Comparison of ENCODE assay signal across 26 mouse cellular contexts in genomic region chrX:11574354-11574753, GRCm38 (mm10).
A peak's percentile ranks its signal among the peaks of the same experiment; 100 is the strongest.
DNase-seq lines count a peak whose midpoint lies in the region; ATAC-seq and TF ChIP-seq lines count a peak whose summit lies in the region.
"Had no signal": no experiment of that assay in that cellular context is flagged by ENCODE, and none has a peak within 500 bp of the region (broad histone marks: within the 10 kb centered on the region; RNA-seq: fewer than 3 reads in every experiment).

No protein-coding gene starts in this region.

- H3K4me2 ChIP-seq in heart, postnatal 0 days (ENCODE audit: low read depth, low read length), result no peak overlapping the region
- no peak overlapping the region for H3K4me2 ChIP-seq in kidney, embryonic 16.5 days (replicated peaks; ENCODE audit: low read depth, low read length)
- H3K4me2 ChIP-seq in kidney, embryonic 14.5 days (replicated peaks; ENCODE audit: low read depth, low read length), result no peak overlapping the region
- H3K4me2 ChIP-seq: forebrain, embryonic 13.5 days; hindbrain, embryonic 13.5 days had no signal

- no peak overlapping the region for H3K9ac ChIP-seq in heart, postnatal 0 days (replicated peaks; ENCODE audit: low read depth, low read length)
- no peak overlapping the region for H3K9ac ChIP-seq in kidney, embryonic 16.5 days (replicated peaks; ENCODE audit: low read length)
- no peak overlapping the region for H3K9ac ChIP-seq in kidney, embryonic 14.5 days (ENCODE audit: low read depth, low read length)
- H3K9ac ChIP-seq: forebrain, embryonic 13.5 days; hindbrain, embryonic 13.5 days had no signal

- no peak for TF ChIP-seq CTCF in heart, postnatal 0 days (IDR thresholded peaks at IDR 0.05; ENCODE audit: low read depth)

- H3K4me3 ChIP-seq in heart, postnatal 0 days (ENCODE audit: low read depth, low read length), result no peak overlapping the region
- no peak overlapping the region for H3K4me3 ChIP-seq in kidney, embryonic 16.5 days (ENCODE audit: low read length)
- no peak overlapping the region for H3K4me3 ChIP-seq in kidney, embryonic 14.5 days (ENCODE audit: low read length)
- H3K4me3 ChIP-seq: forebrain, embryonic 10.5 days; forebrain, embryonic 13.5 days; heart, embryonic 10.5 days; hindbrain, embryonic 10.5 days; hindbrain, embryonic 13.5 days had no signal

- DNase-seq in heart, postnatal 0 days (ENCODE audit: low spot score), result peak; percentile 26
- DNase-seq in heart, postnatal 25 days (ENCODE audit: low spot score), result no peak
- peak; percentile 14 for DNase-seq in kidney, adult 18-20 months
- peak; percentile 16 to 20 for DNase-seq in kidney, postnatal 36 days
- peak; percentile 9 for DNase-seq in ovary, adult 18-20 months (ENCODE audit: low spot score)
- no peak for DNase-seq in ovary, postnatal 14 days (ENCODE audit: low spot score)
- DNase-seq: adrenal gland, postnatal 10 days; adrenal gland, postnatal 36 days; B cell, adult 2 months; cerebellum, adult 18-20 months; cerebellum, adult 9-10 months; cerebellum, postnatal 14 days; gastrocnemius, postnatal 10 days; gastrocnemius, postnatal 36 days had no signal

- H3K27me3 ChIP-seq in heart, postnatal 0 days (ENCODE audit: control insufficient read depth, insufficient read depth, low read length), result 0 out of 2 replicates have a peak, but pooled peaks cover 5% of the 10 kb centered on the region
- H3K27me3 ChIP-seq in kidney, embryonic 16.5 days (ENCODE audit: insufficient read depth, low read length), result peaks cover under 1% of the 10 kb centered on the region; the same call in 1 of the 2 replicates
- H3K27me3 ChIP-seq in kidney, embryonic 14.5 days (ENCODE audit: control insufficient read depth, insufficient read depth, low read length), result no peaks in the 10 kb centered on the region
- H3K27me3 ChIP-seq: CH12.LX; forebrain, embryonic 13.5 days had no signal

- WGBS in heart, postnatal 0 days, result 37% methylated on average over 3 of the region's 3 CpGs
- WGBS in kidney, embryonic 16.5 days, result 53% methylated on average over 3 of the region's 3 CpGs
- 54% methylated on average over 3 of the region's 3 CpGs for WGBS in kidney, embryonic 14.5 days

- peak; percentile 57 for ATAC-seq in heart, postnatal 0 days (ENCODE audit: insufficient read depth, low read depth)
- no peak for ATAC-seq in kidney, embryonic 16.5 days (ENCODE audit: low FRiP score, low TSS enrichment)
- no peak for ATAC-seq in kidney, embryonic 14.5 days (ENCODE audit: low FRiP score, low TSS enrichment)
- ATAC-seq: forebrain, embryonic 13.5 days; forebrain, embryonic 16.5 days; hindbrain, embryonic 16.5 days; Patski had no signal

- no peaks in the 10 kb centered on the region for H3K4me1 ChIP-seq in heart, postnatal 0 days (ENCODE audit: control insufficient read depth, insufficient read depth)
- no peaks in the 10 kb centered on the region for H3K4me1 ChIP-seq in kidney, embryonic 16.5 days (ENCODE audit: insufficient read depth, low read length)
- H3K4me1 ChIP-seq in kidney, embryonic 14.5 days (ENCODE audit: control insufficient read depth, insufficient read depth, low read length), result no peaks in the 10 kb centered on the region
- H3K4me1 ChIP-seq: forebrain, embryonic 10.5 days; forebrain, embryonic 13.5 days; heart, embryonic 10.5 days; hindbrain, embryonic 10.5 days had no signal

- no peaks in the 10 kb centered on the region for H3K9me3 ChIP-seq in heart, postnatal 0 days (replicated peaks; ENCODE audit: control insufficient read depth, low read length)
- peaks cover 3% of the 10 kb centered on the region; the same call in 1 of the 2 replicates for H3K9me3 ChIP-seq in kidney, embryonic 16.5 days (ENCODE audit: low read length)
- H3K9me3 ChIP-seq in kidney, embryonic 14.5 days (ENCODE audit: control insufficient read depth, low read length), result no peaks in the 10 kb centered on the region
- H3K9me3 ChIP-seq: forebrain, embryonic 10.5 days; forebrain, embryonic 13.5 days; G1E; heart, embryonic 10.5 days; hindbrain, embryonic 10.5 days; hindbrain, embryonic 13.5 days had no signal

- H3K36me3 ChIP-seq in heart, postnatal 0 days (replicated peaks; ENCODE audit: control insufficient read depth, insufficient read depth, low read length), result no peaks in the 10 kb centered on the region
- no peaks in the 10 kb centered on the region for H3K36me3 ChIP-seq in kidney, embryonic 16.5 days (ENCODE audit: insufficient read depth, low read length)
- no peaks in the 10 kb centered on the region for H3K36me3 ChIP-seq in kidney, embryonic 14.5 days (ENCODE audit: control insufficient read depth, insufficient read depth, low read length)
- H3K36me3 ChIP-seq: forebrain, embryonic 10.5 days; G1E; heart, embryonic 10.5 days; hindbrain, embryonic 10.5 days; hindbrain, embryonic 13.5 days had no signal

- intact Hi-C loops in heart, postnatal 25 days (cut with DNase I), result no loop called here

- no peak for TF ChIP-seq EP300 in heart, postnatal 0 days (IDR thresholded peaks at IDR 0.05; ENCODE audit: low read depth)

- no peak overlapping the region for H3K27ac ChIP-seq in heart, postnatal 0 days (ENCODE audit: low read depth)
- no peak overlapping the region for H3K27ac ChIP-seq in kidney, embryonic 16.5 days (ENCODE audit: low read length)
- no peak overlapping the region for H3K27ac ChIP-seq in kidney, embryonic 14.5 days (ENCODE audit: low read depth, low read length)
- H3K27ac ChIP-seq: forebrain, embryonic 10.5 days; forebrain, embryonic 13.5 days; heart, embryonic 10.5 days; hindbrain, embryonic 10.5 days; hindbrain, embryonic 13.5 days had no signal

Comparison
In these comparisons a context has a peak if more than half of its experiments do, and no peak if none do; other contexts are left out.
1. DNase-seq: peak in heart, postnatal 0 days (single experiment), kidney, adult 18-20 months (single experiment), kidney, postnatal 36 days (2 of 2) and ovary, adult 18-20 months (single experiment); none in heart, postnatal 25 days (single experiment) and ovary, postnatal 14 days (single experiment).